Mouse (Mus musculus) erythroblast, embryonic 14.5 days (primary cell): Measurements from ENCODE around the gene Thsd4.

Source experiments
- GATA1 ChIP-seq: IDR thresholded peaks from 2 replicates; pipeline ENCODE4 v1.6.1; 2012; ENCODE audit warnings: low read length, inconsistent platforms, mixed read lengths
- TAL1 ChIP-seq: IDR thresholded peaks from 3 replicates; pipeline ENCODE4 v1.6.1; 2012; ENCODE audit warnings: low read length, inconsistent platforms, mixed read lengths

GRCm38 (mm10) chr9:59961201-59961955, 560.5 kb downstream of the Thsd4 start:
- TF ChIP-seq GATA1 = no peak
- TF ChIP-seq TAL1 = no peak
